Mouse (Mus musculus) hindbrain, embryonic 14.5 days (tissue): ENCODE data around the gene Zfp988. TPM values are rescaled to one million over a fixed set of nuclear protein-coding genes. Genes with fewer than 3 reads are reported as not detected.
A peak's percentile ranks its signal among the peaks of the same experiment; 100 is the strongest.
"Not testable (repeated sequence)": the region's sequence is repeated elsewhere in the genome, so short reads cannot be mapped to it uniquely, and the experiment has no call there.

Source experiments
- ATAC-seq: fragments of 200-750 bp; cut with Nextera tagmentation; 2 replicates; pipeline ENCODE4 v1.8.0; 2017; ENCODE audit warnings: moderate number of reproducible peaks, mild to moderate bottlenecking, moderate TSS enrichment, moderate library complexity; ENCODE audit not compliant: low FRiP score
- DNase-seq: peaks from one replicate; pipeline ENCODE4 v3.0.0-alpha.2; 2015; ENCODE audit warnings: low spot score
- H3K27ac ChIP-seq: fragments of 300-500 bp; sonication (generic); 2 replicates; pipeline ENCODE4 v1.5.1; 2014; ENCODE audit warnings: mild to moderate bottlenecking, moderate library complexity
- H3K27me3 ChIP-seq: fragments of 300-500 bp; sonication (generic); 2 replicates; pipeline ENCODE4 v1.6.1; 2014; ENCODE audit warnings: mild to moderate bottlenecking, low read length, mixed read lengths; ENCODE audit not compliant: control insufficient read depth, insufficient read depth
- H3K36me3 ChIP-seq: fragments of 300-500 bp; sonication (generic); replicated peaks from 2 replicates; pipeline ENCODE4 v1.6.1; 2014; ENCODE audit not compliant: control insufficient read depth, insufficient read depth
- H3K4me1 ChIP-seq: fragments of 300-500 bp; sonication (generic); replicated peaks from 2 replicates; pipeline ENCODE4 v1.6.1; 2014; ENCODE audit warnings: antibody characterized with exemption, low read length, mixed read lengths; ENCODE audit not compliant: control insufficient read depth, insufficient read depth
- H3K4me2 ChIP-seq: fragments of 300-500 bp; sonication (generic); replicated peaks from 2 replicates; pipeline ENCODE4 v1.6.1; 2014; ENCODE audit warnings: mild to moderate bottlenecking, moderate library complexity
- H3K4me3 ChIP-seq: fragments of 300-500 bp; sonication (generic); replicated peaks from 2 replicates; pipeline ENCODE4 v1.5.1; 2014; ENCODE audit warnings: mild to moderate bottlenecking, low read length
- H3K9ac ChIP-seq: fragments of 300-500 bp; sonication (generic); 2 replicates; pipeline ENCODE4 v1.6.1; 2014
- H3K9me3 ChIP-seq: fragments of 300-500 bp; sonication (generic); 2 replicates; pipeline ENCODE4 v1.6.1; 2016; ENCODE audit warnings: low read length; ENCODE audit not compliant: control insufficient read depth
- WGBS: fragments of 180-500 bp; shearing (Covaris S2); extraction: QIAGEN DNeasy Blood & Tissue Kit; methylation state at CpG from one replicate; pipeline ENCODE4 v1.1.7; 2014; 5-methylcytosine and 5-hydroxymethylcytosine counted together
- polyA plus RNA-seq: library from polyadenylated mRNA; unstranded; fragments of >200 nt; fragmentation: Nextera tagmentation; extraction: Ambion mirVana; gene quantifications from 2 replicates; pipeline ENCODE4 v1.2.1, GENCODE M21; 2014

Zfp988 gene
- polyA plus RNA-seq, 1 experiment from 2014 or later, result 0.19 TPM

DNA sequence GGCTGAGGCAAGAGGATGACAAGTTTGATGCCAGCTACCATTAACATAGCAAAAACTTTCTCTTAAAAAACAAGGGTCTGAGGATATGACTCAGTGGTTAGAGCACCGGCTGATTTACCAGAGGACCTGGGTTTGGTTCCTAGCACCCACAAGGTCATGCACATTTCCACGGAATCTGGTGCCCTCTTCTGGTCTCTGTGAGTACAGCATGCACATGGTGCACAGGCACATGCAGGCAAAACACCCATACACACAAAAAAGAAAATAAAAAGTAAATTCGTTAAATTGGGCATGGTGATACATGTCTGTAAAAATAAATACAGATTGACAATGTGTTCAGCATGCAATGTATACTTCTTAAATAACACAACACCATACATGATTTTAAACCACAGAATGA lies 34.8 kb downstream of the Zfp988 start:
- 69% methylated on average over 3 of the region's 3 CpGs for WGBS
- H3K4me2 ChIP-seq, result not testable (repeated sequence)

GRCm38 (mm10) chr4:147340876-147341275 lies 35.4 kb downstream of the Zfp988 start:
- H3K9ac ChIP-seq, H3K4me1 ChIP-seq, H3K4me3 ChIP-seq, H3K36me3 ChIP-seq, ATAC-seq, H3K27me3 ChIP-seq, H3K4me2 ChIP-seq, H3K27ac ChIP-seq, DNase-seq: not testable (repeated sequence)
- H3K9me3 ChIP-seq, result peaks cover 67% of the 10 kb centered on the region
- WGBS, result 84% methylated on average over 3 of the region's 3 CpGs

More for the DNA sequence above, 34.8 kb downstream of the Zfp988 start:
- H3K4me3 ChIP-seq, ATAC-seq, DNase-seq, H3K9ac ChIP-seq, H3K4me1 ChIP-seq, H3K27ac ChIP-seq, H3K27me3 ChIP-seq, H3K36me3 ChIP-seq: not testable (repeated sequence)
- H3K9me3 ChIP-seq, result peaks cover 70% of the 10 kb centered on the region

DNA sequence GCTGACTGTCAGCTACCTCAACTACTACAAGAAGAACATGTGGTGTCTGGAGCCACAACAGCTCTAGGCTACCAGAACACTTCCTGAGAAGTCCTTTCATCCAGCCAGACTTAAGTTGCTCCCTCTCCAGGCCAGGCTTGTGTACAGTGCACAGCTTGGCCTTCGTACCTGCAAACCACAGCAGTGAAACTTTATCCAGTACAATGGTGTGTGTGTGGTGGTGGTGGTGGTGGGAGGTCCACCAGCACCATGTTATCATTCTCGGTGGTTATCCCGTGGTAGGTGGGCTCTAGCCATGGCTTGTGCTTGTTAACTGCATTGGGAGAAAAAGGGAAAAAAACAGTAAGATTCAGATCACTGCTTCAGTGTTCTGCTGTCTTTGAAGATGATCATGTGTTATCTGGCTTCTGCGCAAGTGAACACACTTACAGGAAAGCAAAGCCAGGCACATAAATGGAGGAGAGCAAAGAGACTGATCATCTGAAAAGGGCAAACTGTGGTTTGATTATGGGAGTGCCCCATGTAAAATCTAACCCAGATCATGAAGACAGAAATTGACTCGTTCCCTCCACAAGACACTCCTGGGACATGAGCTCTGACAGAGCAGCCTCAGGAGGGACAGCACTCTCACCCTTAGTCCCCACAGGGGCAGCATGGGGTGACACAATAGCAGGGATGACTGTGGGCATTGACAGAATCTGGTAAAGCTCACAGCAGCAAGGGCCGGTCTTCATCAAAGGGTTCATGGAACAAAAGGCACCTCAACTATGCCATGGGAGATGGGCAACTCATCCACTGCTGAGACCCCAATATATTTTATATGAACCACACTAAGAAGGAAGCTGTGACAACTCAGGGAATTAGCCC lies 37.8 kb downstream of the Zfp988 start:
- not testable (repeated sequence) for H3K4me2 ChIP-seq, DNase-seq, H3K9ac ChIP-seq, H3K4me3 ChIP-seq, H3K27me3 ChIP-seq, H3K27ac ChIP-seq, H3K4me1 ChIP-seq, H3K36me3 ChIP-seq
- H3K9me3 ChIP-seq, result peaks cover 59% of the 10 kb centered on the region
- WGBS, result 82% methylated on average over 6 of the region's 6 CpGs
- peak; percentile 93 for ATAC-seq

- not testable (repeated sequence) for ATAC-seq, H3K4me2 ChIP-seq, H3K4me1 ChIP-seq, H3K27ac ChIP-seq, DNase-seq, H3K27me3 ChIP-seq, H3K36me3 ChIP-seq, H3K9ac ChIP-seq, H3K4me3 ChIP-seq
- WGBS, result 87% methylated on average over 2 of the region's 2 CpGs
- peaks cover 63% of the 10 kb centered on the region for H3K9me3 ChIP-seq
Measured at GRCm38 (mm10) chr4:147345061-147345554, 39.6 kb downstream of the Zfp988 start.

GRCm38 (mm10) chr4:147346361-147347035 lies 41.0 kb downstream of the Zfp988 start:
- H3K4me1 ChIP-seq, H3K36me3 ChIP-seq, ATAC-seq, DNase-seq, H3K27ac ChIP-seq, H3K27me3 ChIP-seq, H3K4me3 ChIP-seq, H3K9ac ChIP-seq, H3K4me2 ChIP-seq: not testable (repeated sequence)
- H3K9me3 ChIP-seq, result peaks cover 68% of the 10 kb centered on the region
- WGBS, result 70% methylated on average over 4 of the region's 4 CpGs

DNA sequence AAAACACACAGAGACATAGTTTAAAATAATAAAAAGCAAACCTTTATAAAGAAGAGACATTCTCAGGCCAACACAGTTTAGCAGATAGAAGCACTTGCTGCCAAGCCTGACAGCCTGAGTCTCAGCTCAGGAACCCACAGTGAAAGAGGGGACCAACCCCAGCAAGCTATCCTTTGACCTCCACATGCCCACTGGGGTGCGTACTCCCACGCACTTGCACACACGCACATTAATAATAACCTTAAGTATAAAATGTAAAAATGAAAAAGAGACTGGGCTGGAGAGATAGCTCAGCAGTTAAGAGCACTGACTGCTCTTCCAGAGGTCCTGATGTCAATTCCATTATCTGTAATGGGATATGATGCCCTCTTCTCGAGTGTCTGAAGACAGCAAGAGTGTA lies 41.8 kb downstream of the Zfp988 start:
- 63% methylated on average over 4 of the region's 4 CpGs for WGBS
- ATAC-seq, DNase-seq, H3K9ac ChIP-seq, H3K4me3 ChIP-seq, H3K4me1 ChIP-seq, H3K4me2 ChIP-seq, H3K36me3 ChIP-seq, H3K27me3 ChIP-seq, H3K27ac ChIP-seq: not testable (repeated sequence)
- H3K9me3 ChIP-seq, result peaks cover 68% of the 10 kb centered on the region

DNA sequence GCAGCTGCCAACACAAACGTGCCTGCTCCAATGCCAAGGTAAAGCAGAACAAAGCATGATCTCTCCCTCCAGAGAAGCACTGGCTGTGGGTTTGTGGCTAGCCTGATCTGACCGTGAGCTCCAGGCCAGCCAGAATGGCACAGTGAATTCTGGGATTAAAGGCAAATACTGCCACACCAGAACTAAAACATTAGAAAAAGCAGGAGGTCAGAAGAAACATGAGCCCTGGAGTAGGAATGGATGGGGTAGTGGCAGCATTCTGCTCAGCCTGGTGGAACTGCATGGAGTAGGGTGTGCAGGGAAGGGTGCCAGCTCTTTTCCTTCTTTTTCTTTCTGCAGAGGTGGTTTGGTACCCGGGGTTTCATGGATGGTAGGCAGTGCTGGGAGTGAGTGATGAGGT lies 42.4 kb downstream of the Zfp988 start:
- H3K9me3 ChIP-seq, result peaks cover 66% of the 10 kb centered on the region
- not testable (repeated sequence) for H3K27me3 ChIP-seq

DNA sequence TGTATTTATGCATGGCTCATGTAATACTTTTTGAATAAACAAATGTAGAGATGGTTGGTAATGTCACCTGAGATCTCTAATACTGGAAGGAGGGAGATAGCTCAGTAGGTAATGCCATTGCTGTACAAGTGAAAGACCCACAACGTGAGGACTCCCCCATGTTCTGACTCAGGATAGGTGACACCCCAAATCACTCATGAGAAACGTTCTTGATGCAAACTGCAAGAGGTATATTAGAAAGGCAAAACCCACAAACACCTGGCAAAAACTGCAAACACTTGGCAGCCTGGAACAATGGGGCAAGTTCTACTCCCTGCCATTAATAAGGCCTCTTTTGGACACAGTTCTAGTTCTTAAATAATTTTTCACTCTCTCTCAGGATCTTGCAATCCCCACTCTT lies 42.9 kb downstream of the Zfp988 start:
- peaks cover 61% of the 10 kb centered on the region for H3K9me3 ChIP-seq
- ATAC-seq, DNase-seq: not testable (repeated sequence)

More for the DNA sequence above, 42.4 kb downstream of the Zfp988 start:
- not testable (repeated sequence) for H3K4me3 ChIP-seq, H3K36me3 ChIP-seq, H3K4me2 ChIP-seq, H3K9ac ChIP-seq, DNase-seq, H3K27ac ChIP-seq, H3K4me1 ChIP-seq, ATAC-seq
- WGBS, result 66% methylated on average over 1 of the region's 3 CpGs

DNA sequence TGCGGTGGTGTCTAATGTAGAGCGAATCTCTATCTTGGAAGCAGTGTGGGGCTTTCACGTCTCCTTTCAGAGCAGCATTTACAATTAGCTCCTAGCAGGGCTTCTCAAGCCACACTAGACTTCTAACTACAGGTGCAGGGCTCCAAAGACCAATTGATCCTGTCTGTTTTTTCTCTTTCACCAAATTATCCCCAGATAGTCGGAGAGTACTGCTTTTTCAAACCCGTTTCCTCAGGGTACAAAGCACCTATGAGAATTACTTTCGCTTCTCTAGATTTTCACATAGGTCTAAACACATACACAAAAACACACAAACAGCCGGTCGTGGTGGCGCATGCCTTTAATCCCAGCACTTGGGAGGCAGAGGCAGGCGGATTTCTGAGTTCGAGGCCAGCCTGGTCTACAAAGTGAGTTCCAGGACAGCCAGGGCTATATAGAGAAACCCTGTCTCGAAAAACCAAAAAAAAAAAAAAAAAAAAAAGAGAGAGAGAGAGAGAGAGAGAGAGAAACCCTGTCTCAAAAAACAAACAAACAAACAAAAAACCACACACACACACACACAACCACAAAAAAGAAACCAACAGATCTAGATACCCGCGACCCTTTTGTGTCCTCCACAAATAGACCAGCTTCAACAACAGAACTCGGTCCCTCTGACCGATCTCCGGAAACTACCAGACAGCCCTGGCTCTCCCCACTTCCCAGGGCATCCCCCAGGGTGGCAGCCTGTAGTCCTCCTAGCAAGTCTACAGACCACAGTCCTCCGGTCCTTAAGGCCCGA lies 43.6 kb downstream of the Zfp988 start:
- peaks cover 54% of the 10 kb centered on the region for H3K9me3 ChIP-seq
- H3K36me3 ChIP-seq, H3K9ac ChIP-seq, ATAC-seq, H3K27ac ChIP-seq, H3K4me1 ChIP-seq, H3K27me3 ChIP-seq, DNase-seq, H3K4me2 ChIP-seq, H3K4me3 ChIP-seq: not testable (repeated sequence)
- WGBS, result 91% methylated on average over 18 of the region's 19 CpGs

More for the DNA sequence above, 42.9 kb downstream of the Zfp988 start:
- not testable (repeated sequence) for H3K9ac ChIP-seq, H3K4me1 ChIP-seq, H3K36me3 ChIP-seq, H3K27ac ChIP-seq, H3K27me3 ChIP-seq, H3K4me2 ChIP-seq, H3K4me3 ChIP-seq
- WGBS, result 82% methylated on average over 2 of the region's 2 CpGs
